Mouse (Mus musculus) liver, postnatal 0 days (tissue): ENCODE data around the gene St6galnac5. TPM values are rescaled to one million over a fixed set of nuclear protein-coding genes. Genes with fewer than 3 reads are reported as not detected.

Experiments
- ATAC-seq: fragments of 200-750 bp; cut with Nextera tagmentation; 2 replicates; pipeline ENCODE4 v1.8.0; 2017; ENCODE audit warnings: mild to moderate bottlenecking, moderate library complexity
- DNase-seq: peaks from one replicate; pipeline ENCODE4 v3.0.0-alpha.2; 2016
- H3K27ac ChIP-seq: fragments of 300-500 bp; sonication (generic); 2 replicates; pipeline ENCODE4 v1.5.1; 2014; ENCODE audit warnings: antibody characterized with exemption, moderate library complexity, mild to moderate bottlenecking, low read depth
- H3K27me3 ChIP-seq: fragments of 300-500 bp; sonication (generic); 2 replicates; pipeline ENCODE4 v1.6.1; 2014; ENCODE audit warnings: low read length, control low read depth, mixed read lengths; ENCODE audit not compliant: insufficient read depth
- H3K36me3 ChIP-seq: fragments of 300-500 bp; sonication (generic); replicated peaks from 2 replicates; pipeline ENCODE4 v1.6.1; 2014; ENCODE audit warnings: mild to moderate bottlenecking, control low read depth, low read length, moderate library complexity, mixed read lengths; ENCODE audit not compliant: insufficient read depth
- H3K4me1 ChIP-seq: fragments of 300-500 bp; sonication (generic); 2 replicates; pipeline ENCODE4 v1.6.1; 2014; ENCODE audit warnings: antibody characterized with exemption, mild to moderate bottlenecking, control low read depth; ENCODE audit not compliant: insufficient read depth
- H3K4me2 ChIP-seq: fragments of 300-500 bp; sonication (generic); 2 replicates; pipeline ENCODE4 v1.6.1; 2014; ENCODE audit warnings: low read depth, mild to moderate bottlenecking, low read length, moderate library complexity, mixed read lengths
- H3K4me3 ChIP-seq: fragments of 300-500 bp; sonication (generic); 2 replicates; pipeline ENCODE4 v1.5.1; 2014; ENCODE audit warnings: low read depth, low read length
- H3K9ac ChIP-seq: fragments of 300-500 bp; sonication (generic); replicated peaks from 2 replicates; pipeline ENCODE4 v1.6.1; 2014; ENCODE audit warnings: mild to moderate bottlenecking, moderate library complexity
- H3K9me3 ChIP-seq: fragments of 300-500 bp; sonication (generic); 2 replicates; pipeline ENCODE4 v1.6.1; 2016; ENCODE audit warnings: mild to moderate bottlenecking, control low read depth, low read length, mixed read lengths
- CTCF ChIP-seq: sonication (generic); IDR thresholded peaks from 2 replicates; pipeline ENCODE4 v1.5.1; 2016; ENCODE audit warnings: antibody characterized with exemption, low read depth
- EP300 ChIP-seq: IDR thresholded peaks from 2 replicates; pipeline ENCODE4 v1.6.1; 2016; ENCODE audit warnings: antibody characterized with exemption, low read depth, mild to moderate bottlenecking
- WGBS: fragments of 180-500 bp; shearing (Covaris S2); extraction: QIAGEN DNeasy Blood & Tissue Kit; methylation state at CpG from one replicate; pipeline ENCODE4 v1.1.7; 2014; ENCODE audit not compliant: insufficient replicate concordance; 5-methylcytosine and 5-hydroxymethylcytosine counted together
- polyA plus RNA-seq: library from polyadenylated mRNA; unstranded; fragments of >200 nt; fragmentation: Nextera tagmentation; extraction: Ambion mirVana; gene quantifications from 2 replicates; pipeline ENCODE4 v1.2.1, GENCODE M21; 2015

Gene St6galnac5
- polyA plus RNA-seq, 1 experiment from 2014 or later, result 0.02 TPM

GRCm38 (mm10) chr3:152913150-152913549 is 68.9 kb downstream of the St6galnac5 start:
- DNase-seq, result no peak
- no peaks in the 10 kb centered on the region; the same call in 1 of the 2 replicates for H3K4me1 ChIP-seq
- H3K27ac ChIP-seq, result 0 out of 2 replicates have a peak overlapping the region, but pooled peaks have one; percentile 24
- ATAC-seq, result no peak
- TF ChIP-seq CTCF, result no peak
- TF ChIP-seq EP300, result no peak
- no peak overlapping the region for H3K9ac ChIP-seq
- H3K4me3 ChIP-seq, result no peak overlapping the region
- H3K27me3 ChIP-seq, result no peaks in the 10 kb centered on the region
- 70% methylated on average over 10 of the region's 10 CpGs for WGBS
- no peaks in the 10 kb centered on the region for H3K36me3 ChIP-seq
- H3K9me3 ChIP-seq, result 0 out of 2 replicates have a peak, but pooled peaks cover 2% of the 10 kb centered on the region
- peak overlapping the region; percentile 58 for H3K4me2 ChIP-seq

DNA sequence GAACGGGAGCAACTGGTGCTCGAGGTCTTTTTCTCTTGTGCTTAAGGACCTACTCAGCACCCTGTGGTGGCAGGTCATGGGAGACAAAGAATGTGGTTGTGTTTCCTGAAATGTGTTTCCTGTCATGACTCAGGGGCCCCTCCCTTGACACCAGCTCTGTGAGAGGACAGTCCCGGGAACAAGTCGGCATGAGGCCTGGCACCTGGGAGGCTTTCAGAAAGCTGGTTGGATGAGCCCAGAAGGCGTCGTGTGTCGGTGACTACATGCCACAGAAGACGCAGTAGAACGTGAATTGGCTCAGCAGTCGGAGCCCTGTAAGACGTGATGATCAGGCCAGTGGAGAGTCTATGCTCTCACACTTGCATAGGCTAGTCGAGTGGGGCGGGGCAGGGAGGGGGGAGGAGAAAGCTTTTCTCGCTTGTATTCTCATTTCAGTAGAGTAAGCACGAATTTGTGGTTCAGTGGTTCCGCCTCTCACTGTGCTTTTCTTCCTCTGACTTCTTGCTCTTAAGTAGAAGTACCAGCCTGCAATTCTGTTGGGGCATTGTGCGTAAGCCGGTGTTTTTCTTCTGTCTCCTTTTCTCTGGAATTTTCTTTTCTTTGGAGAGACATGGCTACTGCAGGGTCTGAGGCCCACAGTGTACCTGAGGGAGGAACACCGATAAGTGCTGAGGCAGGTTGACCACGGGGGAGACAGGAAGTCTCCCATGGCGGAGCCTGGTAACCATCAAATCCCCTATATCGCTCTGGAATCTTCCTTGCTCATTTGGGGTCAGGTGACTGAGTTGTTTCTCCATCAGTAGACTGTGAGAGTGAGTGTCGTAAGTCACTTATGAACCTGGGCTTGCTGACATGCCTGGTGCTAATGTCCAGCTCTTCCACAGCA is 69.6 kb downstream of the St6galnac5 start:
- TF ChIP-seq CTCF (no peak), EP300 (no peak)
- Histone ChIP-seq H3K9ac (no peak overlapping the region), H3K4me1 (no peaks in the 10 kb centered on the region; the same call in 1 of the 2 replicates), H3K36me3 (no peaks in the 10 kb centered on the region), H3K4me3 (no peak overlapping the region), H3K27ac (peak overlapping the region; percentile 24; the same call in 1 of the 2 replicates), H3K4me2 (peak overlapping the region; percentile 58), H3K27me3 (no peaks in the 10 kb centered on the region), H3K9me3 (0 out of 2 replicates have a peak, but pooled peaks cover 2% of the 10 kb centered on the region)
- peak; percentile 78 for ATAC-seq
- DNase-seq, result peak; percentile 51
- 41% methylated on average over 23 of the region's 23 CpGs for WGBS

DNA sequence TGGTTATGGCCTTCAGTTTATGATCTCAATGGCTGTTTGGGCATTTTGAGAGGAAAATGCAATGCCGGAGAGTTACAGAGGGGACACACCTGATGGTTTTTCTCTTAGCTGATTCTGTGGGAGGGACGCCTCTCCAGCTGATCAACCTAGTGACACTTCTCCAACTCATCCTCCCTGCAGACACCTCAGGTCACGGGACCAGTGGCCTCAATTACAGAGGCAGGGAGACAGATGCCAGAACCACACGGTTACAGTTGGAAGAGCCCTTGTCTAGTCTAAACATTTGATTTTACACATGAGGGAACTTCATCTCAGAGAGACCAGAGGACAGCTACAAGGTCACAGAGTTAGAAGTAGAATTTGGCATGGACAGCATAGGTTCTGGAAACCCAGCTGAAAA is 70.5 kb downstream of the St6galnac5 start:
- no peaks in the 10 kb centered on the region; the same call in 1 of the 2 replicates for H3K4me1 ChIP-seq
- H3K9me3 ChIP-seq, result 0 out of 2 replicates have a peak, but pooled peaks cover 2% of the 10 kb centered on the region
- DNase-seq, result no peak
- TF ChIP-seq EP300 (no peak), CTCF (no peak)
- no peak overlapping the region for H3K27ac ChIP-seq
- no peaks in the 10 kb centered on the region for H3K27me3 ChIP-seq
- H3K36me3 ChIP-seq, result no peaks in the 10 kb centered on the region
- H3K4me3 ChIP-seq, result no peak overlapping the region
- no peak overlapping the region for H3K9ac ChIP-seq
- no peak for ATAC-seq
- WGBS, result 68% methylated on average over 4 of the region's 4 CpGs
- no peak overlapping the region for H3K4me2 ChIP-seq

GRCm38 (mm10) chr3:152907683-152908082 is 74.4 kb downstream of the St6galnac5 start:
- H3K9me3 ChIP-seq, result no peaks in the 10 kb centered on the region
- no peak for TF ChIP-seq EP300
- TF ChIP-seq CTCF, result no peak
- no peak for ATAC-seq
- no peak overlapping the region for H3K4me2 ChIP-seq
- no peaks in the 10 kb centered on the region; the same call in 1 of the 2 replicates for H3K4me1 ChIP-seq
- no peak overlapping the region for H3K27ac ChIP-seq
- no peak for DNase-seq
- 72% methylated on average over 5 of the region's 5 CpGs for WGBS
- H3K36me3 ChIP-seq, result no peaks in the 10 kb centered on the region
- no peak overlapping the region for H3K9ac ChIP-seq
- H3K27me3 ChIP-seq, result no peaks in the 10 kb centered on the region
- H3K4me3 ChIP-seq, result no peak overlapping the region

GRCm38 (mm10) chr3:152907087-152907486 is 75.0 kb downstream of the St6galnac5 start:
- Histone ChIP-seq H3K27ac (no peak overlapping the region), H3K9me3 (no peaks in the 10 kb centered on the region), H3K27me3 (no peaks in the 10 kb centered on the region), H3K4me1 (no peaks in the 10 kb centered on the region), H3K4me3 (no peak overlapping the region), H3K9ac (no peak overlapping the region), H3K4me2 (no peak overlapping the region), H3K36me3 (no peaks in the 10 kb centered on the region)
- 73% methylated on average over 5 of the region's 5 CpGs for WGBS
- no peak for DNase-seq
- TF ChIP-seq EP300, result no peak
- no peak for TF ChIP-seq CTCF
- ATAC-seq, result no peak

- no peak for ATAC-seq
- Histone ChIP-seq H3K9ac (no peak overlapping the region), H3K4me2 (no peak overlapping the region), H3K4me3 (no peak overlapping the region), H3K27ac (no peak overlapping the region), H3K4me1 (no peaks in the 10 kb centered on the region), H3K36me3 (no peaks in the 10 kb centered on the region), H3K27me3 (no peaks in the 10 kb centered on the region), H3K9me3 (no peaks in the 10 kb centered on the region)
- 45% methylated on average over 10 of the region's 10 CpGs for WGBS
- TF ChIP-seq EP300, result no peak
- TF ChIP-seq CTCF, result no peak
- DNase-seq, result no peak
These were observed 76.2 kb downstream of the St6galnac5 start for GRCm38 (mm10) chr3:152905800-152906199.
